Mouse (Mus musculus) limb, embryonic 12.5 days (tissue): ENCODE measurements around the gene B4galt2. TPM values are rescaled to one million over a fixed set of nuclear protein-coding genes. Genes with fewer than 3 reads are reported as not detected.
A peak's percentile ranks its signal among the peaks of the same experiment; 100 is the strongest.

Experiments used
- ATAC-seq: fragments of 200-750 bp; cut with Nextera tagmentation; 2 replicates; pipeline ENCODE4 v1.8.0; 2017; ENCODE audit warnings: low read depth, moderate TSS enrichment; ENCODE audit not compliant: insufficient number of reproducible peaks, insufficient read depth, low FRiP score, low TSS enrichment
- H3K27ac ChIP-seq: fragments of 300-500 bp; sonication (generic); 2 replicates; pipeline ENCODE4 v1.5.1; 2016; ENCODE audit warnings: mild to moderate bottlenecking, moderate library complexity
- H3K27me3 ChIP-seq: fragments of 300-500 bp; sonication (generic); 2 replicates; pipeline ENCODE4 v1.6.1; 2016; ENCODE audit warnings: mild to moderate bottlenecking, moderate library complexity
- H3K36me3 ChIP-seq: fragments of 300-500 bp; sonication (generic); 2 replicates; pipeline ENCODE4 v1.6.1; 2016; ENCODE audit warnings: mild to moderate bottlenecking, moderate library complexity
- H3K4me1 ChIP-seq: fragments of 300-500 bp; sonication (generic); replicated peaks from 2 replicates; pipeline ENCODE4 v1.6.1; 2016
- H3K4me2 ChIP-seq: fragments of 300-500 bp; sonication (generic); 2 replicates; pipeline ENCODE4 v1.6.1; 2016; ENCODE audit warnings: mild to moderate bottlenecking, moderate library complexity
- H3K4me3 ChIP-seq: fragments of 300-500 bp; sonication (generic); replicated peaks from 2 replicates; pipeline ENCODE4 v1.5.1; 2016; ENCODE audit warnings: mild to moderate bottlenecking
- H3K9ac ChIP-seq: fragments of 300-500 bp; sonication (generic); replicated peaks from 2 replicates; pipeline ENCODE4 v1.6.1; 2016; ENCODE audit warnings: mild to moderate bottlenecking, moderate library complexity
- H3K9me3 ChIP-seq: fragments of 300-500 bp; sonication (generic); 2 replicates; pipeline ENCODE4 v1.6.1; 2016; ENCODE audit warnings: mild to moderate bottlenecking, moderate library complexity
- WGBS: fragments of 180-500 bp; shearing (Covaris S2); methylation state at CpG from one replicate; pipeline ENCODE4 v1.1.7; 2016; 5-methylcytosine and 5-hydroxymethylcytosine counted together
- polyA plus RNA-seq: library from polyadenylated mRNA; unstranded; fragments of >200 nt; fragmentation: Nextera tagmentation; extraction: Ambion mirVana; gene quantifications from 2 replicates; pipeline ENCODE4 v1.2.1, GENCODE M21; 2016

B4galt2 gene
- polyA plus RNA-seq, 1 experiment from 2014 or later: 36.4 TPM

GRCm38 (mm10) chr4:117867823-117868222 is 15.5 kb downstream of the B4galt2 start:
- Histone ChIP-seq H3K4me2 (peak overlapping the region; percentile 35), H3K27me3 (no peaks in the 10 kb centered on the region), H3K9ac (0 out of 2 replicates have a peak overlapping the region, but pooled peaks have one; percentile 34), H3K4me1 (peaks cover 27% of the 10 kb centered on the region), H3K9me3 (no peaks in the 10 kb centered on the region), H3K4me3 (no peak overlapping the region), H3K36me3 (peaks cover 28% of the 10 kb centered on the region), H3K27ac (no peak overlapping the region)
- WGBS: 13% methylated on average over 24 of the region's 24 CpGs
- no peak for ATAC-seq

- H3K4me2 ChIP-seq: no peak overlapping the region
- H3K4me3 ChIP-seq: no peak overlapping the region
- no peaks in the 10 kb centered on the region for H3K9me3 ChIP-seq
- H3K27ac ChIP-seq: no peak overlapping the region
- H3K4me1 ChIP-seq: peaks cover 19% of the 10 kb centered on the region
- no peak overlapping the region; the same call in 1 of the 2 replicates for H3K9ac ChIP-seq
- H3K27me3 ChIP-seq: no peaks in the 10 kb centered on the region
- ATAC-seq: no peak
- WGBS: 79% methylated on average over 6 of the region's 6 CpGs
- peaks cover 36% of the 10 kb centered on the region for H3K36me3 ChIP-seq
Measured at GRCm38 (mm10) chr4:117867000-117867399, 16.3 kb downstream of the B4galt2 start.

- Histone ChIP-seq H3K4me3 (no peak overlapping the region), H3K27ac (no peak overlapping the region), H3K9me3 (no peaks in the 10 kb centered on the region), H3K36me3 (peaks cover 40% of the 10 kb centered on the region), H3K4me2 (no peak overlapping the region), H3K9ac (no peak overlapping the region), H3K4me1 (peaks cover 16% of the 10 kb centered on the region), H3K27me3 (no peaks in the 10 kb centered on the region)
- 59% methylated on average over 9 of the region's 9 CpGs for WGBS
- ATAC-seq: no peak
Measured at GRCm38 (mm10) chr4:117866083-117866482, 17.2 kb downstream of the B4galt2 start.

GRCm38 (mm10) chr4:117862823-117863222 is 20.5 kb downstream of the B4galt2 start:
- Histone ChIP-seq H3K27ac (no peak overlapping the region), H3K9me3 (no peaks in the 10 kb centered on the region), H3K4me2 (no peak overlapping the region), H3K4me3 (no peak overlapping the region), H3K36me3 (peaks cover 36% of the 10 kb centered on the region), H3K9ac (no peak overlapping the region), H3K4me1 (peaks cover 10% of the 10 kb centered on the region), H3K27me3 (no peaks in the 10 kb centered on the region)
- 39% methylated on average over 4 of the region's 4 CpGs for whole genome bisulfite sequencing
- ATAC-seq: no peak

GRCm38 (mm10) chr4:117860570-117860969 is 22.7 kb downstream of the B4galt2 start:
- ATAC-seq: no peak

GRCm38 (mm10) chr4:117858794-117859193 is 24.5 kb downstream of the B4galt2 start:
- no peaks in the 10 kb centered on the region for H3K9me3 ChIP-seq
- no peak overlapping the region for H3K27ac ChIP-seq
- H3K9ac ChIP-seq: no peak overlapping the region
- no peak overlapping the region for H3K4me3 ChIP-seq
- H3K27me3 ChIP-seq: no peaks in the 10 kb centered on the region
- H3K4me1 ChIP-seq: peaks cover 9% of the 10 kb centered on the region
- H3K36me3 ChIP-seq: peaks cover 42% of the 10 kb centered on the region
- no peak overlapping the region for H3K4me2 ChIP-seq
- WGBS: 55% methylated on average over 3 of the region's 3 CpGs
- no peak for ATAC-seq

More at GRCm38 (mm10) chr4:117860570-117860969, 22.7 kb downstream of the B4galt2 start:
- Histone ChIP-seq H3K4me1 (peaks cover 4% of the 10 kb centered on the region; the same call in 1 of the 2 replicates), H3K36me3 (peaks cover 56% of the 10 kb centered on the region), H3K27me3 (no peaks in the 10 kb centered on the region), H3K27ac (no peak overlapping the region), H3K9me3 (no peaks in the 10 kb centered on the region), H3K9ac (no peak overlapping the region), H3K4me2 (no peak overlapping the region), H3K4me3 (no peak overlapping the region)
- 88% methylated on average over 9 of the region's 9 CpGs for WGBS

- WGBS: 84% methylated on average over 9 of the region's 9 CpGs
- Histone ChIP-seq H3K4me1 (peaks cover 9% of the 10 kb centered on the region), H3K36me3 (peaks cover 24% of the 10 kb centered on the region), H3K4me3 (no peak overlapping the region), H3K27me3 (no peaks in the 10 kb centered on the region), H3K9me3 (no peaks in the 10 kb centered on the region), H3K27ac (no peak overlapping the region), H3K4me2 (no peak overlapping the region), H3K9ac (no peak overlapping the region)
- ATAC-seq: no peak
Measured at GRCm38 (mm10) chr4:117855146-117855545, 28.1 kb downstream of the B4galt2 start.

GRCm38 (mm10) chr4:117852152-117852868 is 31.0 kb downstream of the B4galt2 start:
- 88% methylated on average over 10 of the region's 10 CpGs for WGBS
- no peaks in the 10 kb centered on the region for H3K9me3 ChIP-seq
- H3K9ac ChIP-seq: no peak overlapping the region
- no peak overlapping the region for H3K27ac ChIP-seq
- no peak for ATAC-seq
- peaks cover 25% of the 10 kb centered on the region for H3K36me3 ChIP-seq
- peaks cover 12% of the 10 kb centered on the region for H3K4me1 ChIP-seq
- H3K4me2 ChIP-seq: no peak overlapping the region
- H3K4me3 ChIP-seq: no peak overlapping the region
- H3K27me3 ChIP-seq: no peaks in the 10 kb centered on the region

GRCm38 (mm10) chr4:117850871-117851270 is 32.4 kb downstream of the B4galt2 start:
- H3K9ac ChIP-seq: no peak overlapping the region; the same call in 1 of the 2 replicates
- no peaks in the 10 kb centered on the region for H3K27me3 ChIP-seq
- no peak for ATAC-seq
- H3K27ac ChIP-seq: no peak overlapping the region
- H3K4me1 ChIP-seq: peaks cover 20% of the 10 kb centered on the region
- H3K9me3 ChIP-seq: no peaks in the 10 kb centered on the region
- no peak overlapping the region for H3K4me3 ChIP-seq
- peaks cover 20% of the 10 kb centered on the region for H3K36me3 ChIP-seq
- 79% methylated on average over 7 of the region's 7 CpGs for WGBS
- H3K4me2 ChIP-seq: no peak overlapping the region

- no peak overlapping the region for H3K27ac ChIP-seq
- H3K4me1 ChIP-seq: peaks cover 14% of the 10 kb centered on the region
- no peak for ATAC-seq
- no peaks in the 10 kb centered on the region for H3K9me3 ChIP-seq
- H3K4me2 ChIP-seq: no peak overlapping the region
- 79% methylated on average over 7 of the region's 7 CpGs for WGBS
- H3K27me3 ChIP-seq: no peaks in the 10 kb centered on the region
- peaks cover 22% of the 10 kb centered on the region for H3K36me3 ChIP-seq
- H3K4me3 ChIP-seq: no peak overlapping the region
- H3K9ac ChIP-seq: no peak overlapping the region; the same call in 1 of the 2 replicates
Measured at GRCm38 (mm10) chr4:117850176-117850575, 33.1 kb downstream of the B4galt2 start.

- Histone ChIP-seq H3K36me3 (peaks cover 29% of the 10 kb centered on the region), H3K27ac (no peak overlapping the region), H3K9ac (no peak overlapping the region), H3K4me1 (peaks cover 11% of the 10 kb centered on the region), H3K27me3 (no peaks in the 10 kb centered on the region), H3K4me3 (no peak overlapping the region), H3K4me2 (no peak overlapping the region), H3K9me3 (no peaks in the 10 kb centered on the region)
- 75% methylated on average over 5 of the region's 5 CpGs for WGBS
- no peak for ATAC-seq
Measured at GRCm38 (mm10) chr4:117849506-117849905, 33.8 kb downstream of the B4galt2 start.

GRCm38 (mm10) chr4:117849063-117849462 is 34.2 kb downstream of the B4galt2 start:
- no peak overlapping the region for H3K27ac ChIP-seq
- no peaks in the 10 kb centered on the region for H3K9me3 ChIP-seq
- no peak overlapping the region for H3K4me2 ChIP-seq
- H3K4me3 ChIP-seq: no peak overlapping the region
- ATAC-seq: no peak
- H3K9ac ChIP-seq: no peak overlapping the region
- no peaks in the 10 kb centered on the region for H3K27me3 ChIP-seq
- 54% methylated on average over 17 of the region's 17 CpGs for WGBS
- H3K36me3 ChIP-seq: peaks cover 30% of the 10 kb centered on the region
- H3K4me1 ChIP-seq: peaks cover 11% of the 10 kb centered on the region
